In the genomic region with DNA sequence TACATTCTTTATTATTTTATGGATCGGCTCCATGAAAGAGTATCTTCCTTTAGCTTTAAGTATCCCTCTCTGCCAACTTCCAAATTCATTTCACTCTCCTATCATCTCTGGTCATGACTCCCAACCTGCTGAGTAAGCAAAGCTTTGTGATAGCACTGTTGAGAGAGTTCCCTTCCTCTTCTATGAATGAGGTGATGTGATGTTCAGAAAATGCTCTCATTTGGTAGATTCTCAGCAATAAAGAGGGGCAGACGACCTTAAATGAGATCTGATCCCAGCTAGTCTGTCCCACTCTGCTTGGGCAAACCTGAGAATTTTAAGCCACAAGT, we compare ENCODE assay signal across 17 mouse cellular contexts.
"Had no signal": no experiment of that assay in that cellular context is flagged by ENCODE, and none has a peak within 500 bp of the region (broad histone marks: within the 10 kb centered on the region; RNA-seq: fewer than 3 reads in every experiment).

No protein-coding gene starts in this region.

- H3K36me3 ChIP-seq: heart, embryonic 13.5 days; heart, embryonic 15.5 days; hindbrain, embryonic 10.5 days; hindbrain, embryonic 12.5 days; intestine, embryonic 15.5 days; limb, embryonic 10.5 days; limb, embryonic 12.5 days; liver, embryonic 13.5 days; liver, embryonic 15.5 days had no signal

- DNase-seq: liver, embryonic 13.5 days had no signal

- H3K9me3 ChIP-seq: heart, embryonic 13.5 days; heart, embryonic 15.5 days; hindbrain, embryonic 10.5 days; hindbrain, embryonic 12.5 days; intestine, embryonic 15.5 days; limb, embryonic 10.5 days; limb, embryonic 12.5 days; liver, embryonic 13.5 days; liver, embryonic 15.5 days had no signal

- H3K4me3 ChIP-seq: gastrocnemius, adult 2 months; heart, adult 2 months; heart, embryonic 13.5 days; heart, embryonic 15.5 days; hindbrain, embryonic 10.5 days; hindbrain, embryonic 12.5 days; intestine, embryonic 15.5 days; left cerebral cortex, adult 2 months; limb, embryonic 10.5 days; limb, embryonic 12.5 days; liver, embryonic 13.5 days; liver, embryonic 15.5 days had no signal

- H3K4me1 ChIP-seq: heart, embryonic 15.5 days; hindbrain, embryonic 12.5 days; intestine, embryonic 15.5 days; limb, embryonic 10.5 days; limb, embryonic 12.5 days; liver, embryonic 13.5 days; liver, embryonic 15.5 days had no signal

- ATAC-seq: inflammation-experienced regulatory T-cells, adult 6 months; intestine, postnatal 0 days had no signal

- H3K27me3 ChIP-seq: heart, embryonic 15.5 days; hindbrain, embryonic 12.5 days; intestine, embryonic 15.5 days; limb, embryonic 12.5 days; liver, embryonic 13.5 days; liver, embryonic 15.5 days had no signal

- H3K4me2 ChIP-seq: heart, embryonic 11.5 days; heart, embryonic 13.5 days; heart, embryonic 15.5 days; hindbrain, embryonic 12.5 days; hindbrain, embryonic 14.5 days; intestine, embryonic 15.5 days; limb, embryonic 12.5 days; liver, embryonic 11.5 days; liver, embryonic 13.5 days; liver, embryonic 15.5 days had no signal

- H3K27ac ChIP-seq: gastrocnemius, adult 2 months; heart, adult 2 months; heart, embryonic 13.5 days; heart, embryonic 15.5 days; hindbrain, embryonic 10.5 days; hindbrain, embryonic 12.5 days; hindbrain, embryonic 14.5 days; intestine, embryonic 15.5 days; left cerebral cortex, adult 2 months; limb, embryonic 10.5 days; limb, embryonic 12.5 days; liver, embryonic 13.5 days; liver, embryonic 15.5 days had no signal

- H3K9ac ChIP-seq: heart, embryonic 13.5 days; heart, embryonic 15.5 days; hindbrain, embryonic 12.5 days; hindbrain, embryonic 14.5 days; intestine, embryonic 15.5 days; limb, embryonic 12.5 days; liver, embryonic 13.5 days; liver, embryonic 15.5 days had no signal
